Mouse (Mus musculus): ENCODE results near the gene Stbd1. TPM values are rescaled to one million over a fixed set of nuclear protein-coding genes. Genes with fewer than 3 reads are reported as not detected.

Stbd1 gene
- total RNA-seq, 2 experiments from 2014 or later = 0.73 to 1.1 TPM

GRCm38 (mm10) chr5:92635891-92636290 is 33.0 kb downstream of the Stbd1 start:
- no peak for DNase-seq (ENCODE audit: low spot score in 2 of 2)

GRCm38 (mm10) chr5:92640861-92641260 is 38.0 kb downstream of the Stbd1 start:
- DNase-seq (ENCODE audit: low spot score in 2 of 2) = no peak

Other genes with a start within 250 kb of the Stbd1 start
- 10 to 100 TPM; 26.7 to 27.1 TPM for gene Nup54, start 167.8 kb upstream of the Stbd1 start, total RNA-seq (2021)
- gene Scarb2, start 96.2 kb upstream of the Stbd1 start, total RNA-seq (2021) = 10 to 100 TPM; 91.4 to 94.1 TPM
- under 1 TPM in 1 of 2 experiments, not detected in 1; 0.28 TPM for gene Fam47e, start 48.0 kb upstream of the Stbd1 start, total RNA-seq (2021)
- gene Ccdc158, start 72.2 kb downstream of the Stbd1 start, total RNA-seq (2021) = under 1 TPM; 0.47 to 0.51 TPM
- gene Shroom3, start 80.4 kb downstream of the Stbd1 start, total RNA-seq (2021) = 1 to 10 TPM; 3.1 to 3.6 TPM